In the genomic region with DNA sequence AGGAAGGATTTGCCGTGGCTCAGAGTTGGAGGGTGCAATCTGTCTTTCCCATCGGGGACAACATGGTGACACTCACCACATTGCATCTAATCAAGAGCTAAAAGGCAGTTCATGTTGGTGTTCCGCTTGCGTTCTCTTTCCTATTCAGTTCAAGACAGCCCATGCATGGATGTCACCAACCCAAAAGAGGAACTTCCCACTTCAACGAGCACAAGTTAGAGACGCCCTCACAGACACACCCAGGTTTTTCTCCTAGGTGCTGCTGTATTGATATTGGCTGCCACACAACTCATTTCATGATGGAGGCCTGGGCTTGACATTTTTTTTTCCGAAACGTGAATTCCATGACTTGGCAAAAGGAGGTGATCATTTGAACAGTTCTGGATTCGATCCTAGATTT, we compare ENCODE assay signal across 21 mouse cellular contexts. TPM values are rescaled to one million over a fixed set of nuclear protein-coding genes. Genes with fewer than 3 reads are reported as not detected.
A peak's percentile ranks its signal among the peaks of the same experiment; 100 is the strongest.
DNase-seq lines count a peak whose midpoint lies in the region; ATAC-seq and TF ChIP-seq lines count a peak whose summit lies in the region.
"Had no signal": no experiment of that assay in that cellular context is flagged by ENCODE, and none has a peak within 500 bp of the region (broad histone marks: within the 10 kb centered on the region; RNA-seq: fewer than 3 reads in every experiment).

No protein-coding gene starts in this region.

- no peak overlapping the region for H3K4me3 ChIP-seq in G1E (ENCODE audit: low read depth, low read length)
- no peak overlapping the region for H3K4me3 ChIP-seq in heart, embryonic 11.5 days (ENCODE audit: low read depth, low read length)
- H3K4me3 ChIP-seq: heart, embryonic 10.5 days; limb, embryonic 13.5 days; liver, embryonic 15.5 days; myocyte had no signal

- no peak overlapping the region for H3K27ac ChIP-seq in heart, embryonic 11.5 days (ENCODE audit: low read depth, low read length)
- H3K27ac ChIP-seq: heart, embryonic 10.5 days; kidney, postnatal 0 days; liver, embryonic 15.5 days had no signal

- no peak overlapping the region for H3K4me2 ChIP-seq in heart, embryonic 11.5 days
- H3K4me2 ChIP-seq: limb, embryonic 13.5 days; liver, embryonic 15.5 days; midbrain, embryonic 11.5 days had no signal

- peaks cover 37% of the 10 kb centered on the region for H3K4me1 ChIP-seq in G1E (ENCODE audit: insufficient read depth, low read depth, low read length)
- peaks cover 4% of the 10 kb centered on the region for H3K4me1 ChIP-seq in heart, embryonic 11.5 days (ENCODE audit: control insufficient read depth, insufficient read depth, low read length)

- TF ChIP-seq CTCF in G1E (IDR thresholded peaks at IDR 0.05; ENCODE audit: low read depth, low read length), result no peak

- H3K9me3 ChIP-seq in G1E (replicated peaks), result no peaks in the 10 kb centered on the region
- no peaks in the 10 kb centered on the region for H3K9me3 ChIP-seq in heart, embryonic 11.5 days (replicated peaks; ENCODE audit: control insufficient read depth, low read length)
- H3K9me3 ChIP-seq: heart, embryonic 10.5 days; limb, embryonic 13.5 days; liver, embryonic 15.5 days had no signal

- peak; percentile 69 to 75 for DNase-seq in B cell, adult 2 months
- peak; percentile 21 for DNase-seq in G1E (ENCODE audit: low spot score)
- DNase-seq in spleen, adult 18-20 months, result peak; percentile 30 to 35
- no peak for DNase-seq in urinary bladder, adult 2 months (ENCODE audit: low spot score)
- no peak for DNase-seq in kidney, postnatal 4 days
- DNase-seq: gastrocnemius, postnatal 36 days; heart, postnatal 10 days; right cerebral cortex, postnatal 14 days; thymus, postnatal 14 days had no signal

- no peak for ATAC-seq in G1E (ENCODE audit: extremely low read depth, insufficient number of reproducible peaks, low FRiP score, poor library complexity, severe bottlenecking)
- ATAC-seq in megakaryocyte, adult 5-6 weeks (ENCODE audit: poor library complexity, severe bottlenecking), result peak; percentile 64
- ATAC-seq in heart, embryonic 11.5 days (replicated peaks; ENCODE audit: insufficient number of reproducible peaks, low FRiP score, low TSS enrichment), result no peak
- ATAC-seq: CD4-positive, CD25-positive, alpha-beta regulatory T cell, adult 4 months; forebrain, embryonic 16.5 days; hindbrain, embryonic 16.5 days; intestine, embryonic 16.5 days had no signal

- peaks cover 9% of the 10 kb centered on the region for H3K36me3 ChIP-seq in G1E (replicated peaks)
- no peaks in the 10 kb centered on the region for H3K36me3 ChIP-seq in heart, embryonic 11.5 days (ENCODE audit: control insufficient read depth, insufficient read depth, low read length)

- H3K9ac ChIP-seq in heart, embryonic 11.5 days (ENCODE audit: low read depth, low read length), result no peak overlapping the region
- H3K9ac ChIP-seq: limb, embryonic 13.5 days; liver, embryonic 15.5 days had no signal

- WGBS in heart, embryonic 11.5 days (ENCODE audit: insufficient replicate concordance), result 81% methylated on average over 9 of the region's 9 CpGs

- H3K27me3 ChIP-seq in G1E (ENCODE audit: insufficient read depth, low read length), result no peaks in the 10 kb centered on the region
- no peaks in the 10 kb centered on the region for H3K27me3 ChIP-seq in heart, embryonic 11.5 days (ENCODE audit: control insufficient read depth, insufficient read depth, low read length)
- H3K27me3 ChIP-seq: limb, embryonic 13.5 days had no signal

RNA-seq across cellular contexts. Expression of a gene that starts 1.9 kb away (rescaled TPM):
- total RNA-seq in G1E (2014; fragmentation: Nextera tagmentation) (541 and 552 TPM in 2 replicates), G1E (2017) (281 and 370 TPM in 2 replicates)
- 199 and 223 TPM in 2 replicates for polyA plus RNA-seq in G1E (2012)
- 369 and 375 TPM in 2 replicates for total RNA-seq in megakaryocyte, adult 5-6 weeks (2015)
- 346 and 431 TPM in 2 replicates for total RNA-seq in megakaryocyte, adult 5-6 weeks (2017)
- polyA plus RNA-seq in urinary bladder, adult 2 months (2012; rRNA removed), result 118 and 150 TPM in 2 replicates
- polyA plus RNA-seq in heart, embryonic 11.5 days (2014; fragmentation: Nextera tagmentation; extraction: Ambion mirVana), result 202 and 207 TPM in 2 replicates

RNA-seq across cellular contexts. Expression of a gene that starts 34.9 kb away (rescaled TPM):
- total RNA-seq in G1E (2014; fragmentation: Nextera tagmentation) (17.4 and 23.5 TPM in 2 replicates), G1E (2017) (2.6 and 3.2 TPM in 2 replicates)
- 43.1 and 53.2 TPM in 2 replicates for polyA plus RNA-seq in G1E (2012)
- total RNA-seq in megakaryocyte, adult 5-6 weeks (2015), result 8.6 and 9.1 TPM in 2 replicates
- 0.84 and 1.2 TPM in 2 replicates for total RNA-seq in megakaryocyte, adult 5-6 weeks (2017)
- 64.4 and 71.6 TPM in 2 replicates for polyA plus RNA-seq in urinary bladder, adult 2 months (2012; rRNA removed)
- 20.9 and 22.2 TPM in 2 replicates for polyA plus RNA-seq in heart, embryonic 11.5 days (2014; fragmentation: Nextera tagmentation; extraction: Ambion mirVana)

Comparison
In these comparisons a context has a peak if more than half of its experiments do, and no peak if none do; other contexts are left out.
1. DNase-seq: peak in B cell, adult 2 months (2 of 2), G1E (single experiment) and spleen, adult 18-20 months (2 of 2); none in urinary bladder, adult 2 months (single experiment) and kidney, postnatal 4 days (0 of 2).